Mouse (Mus musculus) frontal cortex, postnatal 10 days (tissue): Measurements from ENCODE around the gene Pir.

ENCODE experiments used
- DNase-seq, 2 experiments: peaks; one replicate each; pipeline ENCODE4 v3.0.0; 2022; ENCODE audit warnings: low spot score in 2 of 2, mixed read lengths in 1 of 2

The Pir gene

DNA sequence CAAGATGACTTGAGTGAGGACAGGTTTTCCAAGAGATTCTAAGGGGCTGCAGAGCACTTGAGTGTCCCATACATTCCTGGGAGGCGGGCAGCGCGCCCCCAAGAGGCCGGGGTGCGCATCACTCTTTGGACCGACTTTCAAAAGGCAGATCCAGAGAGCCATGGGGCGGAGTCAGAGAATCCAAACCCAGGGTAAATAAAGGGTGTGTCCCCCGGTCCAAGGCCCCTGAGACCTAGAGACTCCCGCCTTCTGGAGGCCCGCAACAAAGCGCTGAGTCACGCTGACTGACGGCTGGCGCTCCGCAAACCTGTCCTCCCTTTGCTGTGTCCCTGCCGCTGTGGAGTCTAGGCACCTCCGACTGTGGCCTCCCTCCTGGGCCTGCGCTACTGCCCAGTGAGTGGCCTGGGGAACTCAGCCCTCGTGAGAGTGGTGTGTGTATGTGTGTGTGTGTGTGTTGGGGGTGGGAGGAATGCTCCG lies at the start of gene Pir:
TSS of gene Pir (plus strand) at position 87 of the 477 bp plus-strand sequence.
- DNase-seq: peak; percentile 9 to 15

DNA sequence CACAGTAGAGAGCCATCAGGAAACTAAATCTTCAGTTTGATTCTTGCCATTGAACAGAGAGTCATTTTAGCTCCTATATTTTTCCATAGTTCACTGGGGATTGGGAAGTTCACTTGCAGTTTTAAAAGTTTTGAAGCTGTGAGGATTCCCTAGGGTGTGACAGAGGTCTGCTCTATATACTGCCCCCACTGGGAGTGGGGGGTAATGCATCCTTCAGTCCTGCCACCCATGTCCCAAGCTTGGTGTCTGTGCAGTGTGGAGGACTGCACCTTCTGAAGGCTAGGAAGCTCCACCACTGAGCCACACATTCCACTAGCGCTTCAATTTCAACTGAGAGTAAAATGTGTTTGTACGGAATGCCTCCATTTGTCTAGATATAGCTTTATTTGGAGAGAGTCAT lies 47.2 kb upstream of the Pir start:
- DNase-seq: no peak

DNA sequence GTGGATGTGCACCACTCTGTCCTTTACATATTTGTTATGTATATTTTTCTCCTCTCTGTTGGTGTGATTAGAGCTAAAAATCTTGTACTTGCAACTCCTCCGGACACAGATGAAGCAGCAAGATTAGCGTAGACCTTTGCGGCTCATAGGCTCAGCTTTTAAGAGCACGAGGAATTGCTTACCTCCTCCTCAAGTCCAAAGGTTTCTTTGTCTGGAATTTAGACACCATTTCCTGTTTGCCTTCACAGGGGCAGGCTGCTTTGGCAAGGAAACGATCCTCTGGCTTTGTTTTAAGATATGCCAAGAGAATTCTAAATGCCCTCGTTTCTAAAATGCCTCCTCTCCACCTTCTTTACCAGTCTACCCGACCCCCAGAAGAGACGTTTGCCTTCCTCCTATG lies 35.8 kb upstream of the Pir start:
- no peak for DNase-seq

DNA sequence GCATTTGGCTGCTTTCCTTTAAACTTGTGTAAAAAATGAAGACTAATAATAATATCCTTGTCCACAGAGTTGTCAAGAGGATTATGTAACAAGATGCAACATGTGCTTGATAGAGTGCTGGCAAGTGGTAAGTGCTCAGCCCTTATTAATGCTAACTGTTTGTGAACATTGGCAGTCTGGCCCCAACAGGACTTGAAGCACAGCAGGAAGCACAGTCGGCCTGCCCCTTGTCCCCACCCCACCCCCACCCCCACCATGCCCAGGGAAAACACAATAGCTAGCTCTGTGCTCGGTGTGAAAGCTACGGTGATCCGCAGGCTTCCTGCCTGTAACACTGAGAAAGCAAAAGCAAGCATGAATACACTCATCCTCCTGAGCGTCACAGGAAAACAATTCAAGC lies 23.5 kb upstream of the Pir start:
- DNase-seq: no peak

DNA sequence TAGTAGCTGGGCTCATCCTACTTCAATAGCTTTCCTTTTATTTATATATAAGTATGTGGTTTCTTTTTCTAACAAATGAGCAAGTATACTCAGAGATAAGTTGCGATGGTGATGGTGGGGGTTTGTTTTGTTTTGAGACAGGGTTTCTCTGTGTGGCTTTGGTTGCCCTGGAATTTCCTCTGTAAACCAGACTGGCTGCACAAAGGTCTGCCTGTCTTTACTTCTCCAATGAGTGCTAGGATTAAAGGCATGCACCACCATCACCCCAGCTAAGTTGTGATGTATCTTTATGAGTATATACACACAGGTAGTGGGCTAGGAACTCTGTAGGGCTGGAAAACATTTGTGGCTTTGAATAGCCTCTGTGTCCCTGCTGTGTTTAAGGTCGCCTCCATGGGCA lies 22.4 kb upstream of the Pir start:
- no peak for DNase-seq

DNA sequence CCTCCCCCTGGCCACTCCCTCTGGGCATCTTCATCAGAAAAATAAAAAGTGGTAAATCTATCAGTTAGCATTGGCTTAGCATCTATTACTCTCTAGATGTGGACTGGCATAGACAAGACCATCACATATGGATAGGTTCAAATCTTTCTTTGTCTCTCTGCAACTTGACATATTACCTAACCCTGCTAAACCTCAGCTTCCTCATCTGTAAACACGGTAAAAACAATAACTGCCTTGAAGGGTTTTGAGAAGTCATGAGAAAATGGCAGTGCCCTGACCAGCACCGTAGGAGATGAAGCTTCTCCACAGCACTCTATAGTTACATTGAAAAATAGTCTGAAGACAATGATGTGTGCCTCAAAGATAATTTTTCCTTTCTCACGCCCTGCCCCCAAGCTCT lies 12.6 kb upstream of the Pir start:
- DNase-seq: no peak

DNA sequence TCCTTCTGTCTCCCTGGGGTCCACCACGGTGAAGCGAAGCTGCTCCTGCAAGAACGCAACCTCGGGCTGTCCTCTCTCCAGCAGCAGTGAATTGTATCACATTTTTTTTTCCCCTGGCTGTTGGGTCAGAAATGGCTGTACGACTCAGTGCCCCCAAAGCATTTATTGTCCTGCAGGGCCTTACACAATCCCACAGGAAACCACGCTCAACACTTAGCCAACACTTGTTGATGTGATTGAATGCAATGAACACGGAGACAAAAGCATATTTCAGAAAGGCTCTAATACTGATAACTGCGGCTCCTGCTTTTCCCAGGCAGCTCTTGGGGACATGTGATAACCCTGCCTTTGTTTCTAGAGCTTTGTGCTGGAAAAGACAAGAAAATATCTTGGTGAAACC lies 11.1 kb upstream of the Pir start, which contains the start of gene Bmx:
TSS of gene Bmx (minus strand) at position 137 of the 400 bp plus-strand sequence.
- no peak for DNase-seq

DNA sequence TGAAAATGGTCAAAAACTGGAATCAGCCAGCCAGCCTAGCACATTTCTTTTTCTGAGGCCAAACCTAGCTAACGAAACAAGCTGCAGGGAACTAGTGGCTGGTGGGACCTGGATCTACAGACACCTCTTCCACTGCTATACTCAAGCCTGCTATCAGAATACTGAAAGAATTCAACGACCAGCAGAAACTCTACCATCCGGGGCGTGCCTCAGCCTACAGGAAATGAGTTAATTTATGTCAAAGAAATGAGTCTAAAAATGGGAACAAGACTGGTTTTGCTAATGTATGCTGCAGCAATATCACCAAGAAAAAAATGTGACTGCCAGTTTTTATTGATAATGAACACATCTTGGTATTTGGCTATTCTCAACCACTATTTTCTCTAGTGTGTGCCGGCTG lies 10.5 kb upstream of the Pir start:
- no peak for DNase-seq

DNA sequence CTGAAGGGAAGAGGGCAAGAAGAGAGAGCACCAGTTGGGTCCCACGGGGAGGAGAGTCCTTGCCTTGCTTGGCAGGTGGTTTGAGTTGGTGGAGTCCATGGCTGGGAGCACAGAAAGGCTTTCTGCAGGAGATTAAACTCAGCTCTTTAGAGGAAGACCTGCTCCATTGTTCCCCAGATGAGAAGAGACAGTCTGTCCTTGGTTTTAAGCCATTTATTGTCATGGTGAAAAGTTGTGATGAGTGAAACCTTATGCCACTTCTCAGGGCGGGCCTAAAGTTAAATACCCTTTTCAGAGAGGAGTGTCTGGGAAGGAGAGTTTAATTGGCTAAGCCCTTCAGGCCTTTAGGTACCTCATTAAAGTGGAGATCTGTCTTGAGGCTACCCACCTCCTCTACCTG lies 6.9 kb upstream of the Pir start:
- DNase-seq: no peak

DNA sequence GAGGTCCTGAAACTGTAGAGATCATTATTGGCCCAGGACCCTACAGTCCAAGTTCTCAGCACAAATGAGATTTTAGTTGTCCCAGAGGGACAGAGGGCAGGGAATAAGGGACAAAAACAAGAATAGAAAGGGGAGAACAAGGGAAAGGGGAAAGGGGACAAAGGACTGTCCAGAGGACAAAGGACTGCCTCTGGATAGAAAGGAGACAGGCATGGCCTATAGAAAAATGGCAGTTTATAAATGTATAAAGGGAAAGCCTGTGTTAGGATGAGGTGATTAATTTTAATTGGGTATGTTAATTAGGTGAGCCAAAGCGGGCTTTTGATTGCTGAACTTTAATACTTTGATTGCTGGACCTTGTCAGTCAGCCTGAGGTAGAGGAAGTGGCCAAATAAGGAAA lies 4.3 kb upstream of the Pir start:
- no peak for DNase-seq

DNA sequence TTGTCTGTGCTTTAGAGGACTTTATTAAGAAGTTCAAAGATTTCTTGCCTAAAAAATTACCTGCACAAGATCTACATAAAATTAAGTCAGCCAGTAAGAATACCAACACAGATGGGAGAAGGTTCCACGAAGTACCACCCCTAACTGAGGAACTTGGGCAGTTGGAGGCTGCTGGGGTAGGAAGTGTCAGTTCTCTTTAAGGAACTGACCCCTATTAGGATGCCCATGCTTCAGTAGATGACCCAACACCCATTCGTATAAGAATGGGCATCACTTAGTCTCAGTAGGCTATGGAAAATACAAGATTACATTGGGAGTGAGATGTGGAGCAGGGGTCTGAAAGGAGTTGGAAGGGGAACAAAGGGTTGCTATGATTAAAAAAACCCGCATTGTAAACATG lies 1.4 kb downstream of the Pir start:
- DNase-seq: no peak

DNA sequence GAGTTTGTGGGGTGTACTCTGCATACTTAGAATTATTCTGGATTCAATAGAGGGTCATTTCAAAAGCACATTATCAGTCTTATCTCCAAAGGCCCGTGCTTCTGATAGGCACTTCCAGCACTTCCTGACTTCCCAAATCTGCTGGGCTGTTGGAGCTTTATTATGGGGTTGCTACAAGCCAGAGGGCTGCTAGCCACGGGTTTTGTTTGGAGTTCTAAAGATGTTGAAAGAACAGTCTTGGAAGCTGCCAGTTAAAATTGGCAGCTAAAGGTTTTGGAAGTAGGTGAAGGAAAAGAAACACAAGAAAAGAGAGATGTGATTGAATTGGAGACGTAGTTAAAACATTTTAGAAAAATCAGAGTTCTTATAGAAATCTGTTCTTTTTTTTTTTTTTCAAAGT lies 6.4 kb downstream of the Pir start:
- DNase-seq: no peak

DNA sequence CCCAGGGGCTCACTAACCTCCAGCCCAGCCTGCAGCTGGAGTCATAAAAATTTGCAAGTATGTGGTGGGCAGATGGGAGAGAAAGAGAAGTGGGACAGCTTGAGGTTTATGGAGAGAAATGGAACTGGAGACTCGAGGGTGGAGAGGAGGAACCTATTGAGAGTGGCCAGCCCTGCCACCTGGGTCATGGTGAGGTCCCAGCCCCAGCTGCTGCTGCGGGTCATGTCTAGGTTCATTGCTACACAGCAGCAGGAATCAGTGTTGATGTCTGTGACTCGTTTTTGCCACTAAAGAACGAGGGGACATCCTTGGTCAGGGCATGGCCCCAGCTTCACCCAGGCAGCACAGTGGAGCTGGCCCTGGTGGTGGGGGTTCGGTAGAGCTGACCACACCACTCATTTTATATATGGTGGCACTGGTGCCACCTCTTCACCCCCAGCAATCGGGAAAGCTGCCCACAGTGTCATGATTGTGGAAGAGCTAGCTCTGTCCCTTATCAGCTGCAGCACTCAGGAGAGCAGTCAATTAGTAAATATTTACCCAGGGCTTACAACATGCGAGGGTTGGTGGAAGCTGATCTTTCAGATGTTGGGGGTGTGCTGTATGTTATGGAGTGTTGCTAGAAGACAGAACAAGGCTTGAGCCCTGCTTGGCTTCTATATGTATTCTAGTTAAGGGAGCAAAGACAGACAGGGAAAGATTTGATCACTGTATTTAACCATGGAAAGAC lies 11.9 kb downstream of the Pir start:
- no peak for DNase-seq

DNA sequence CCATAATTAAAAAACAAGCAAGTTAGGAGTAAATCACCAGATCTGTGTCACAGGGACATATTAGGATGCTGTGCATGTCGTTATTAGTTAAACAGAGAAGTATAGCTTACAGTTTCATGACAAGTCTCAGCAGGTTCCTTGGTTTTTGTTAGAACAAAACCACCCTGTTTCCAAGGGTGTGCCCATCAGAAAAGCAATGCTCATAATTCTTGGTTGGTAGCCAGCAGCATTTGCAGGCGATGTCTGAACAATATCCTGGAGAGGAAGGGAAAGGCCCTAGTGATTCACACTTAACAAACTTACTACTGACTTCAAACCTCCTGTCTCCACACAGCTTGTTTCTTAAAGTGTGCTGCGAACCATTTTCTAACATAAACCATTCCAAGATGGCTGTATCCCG lies 14.6 kb downstream of the Pir start:
- no peak for DNase-seq

DNA sequence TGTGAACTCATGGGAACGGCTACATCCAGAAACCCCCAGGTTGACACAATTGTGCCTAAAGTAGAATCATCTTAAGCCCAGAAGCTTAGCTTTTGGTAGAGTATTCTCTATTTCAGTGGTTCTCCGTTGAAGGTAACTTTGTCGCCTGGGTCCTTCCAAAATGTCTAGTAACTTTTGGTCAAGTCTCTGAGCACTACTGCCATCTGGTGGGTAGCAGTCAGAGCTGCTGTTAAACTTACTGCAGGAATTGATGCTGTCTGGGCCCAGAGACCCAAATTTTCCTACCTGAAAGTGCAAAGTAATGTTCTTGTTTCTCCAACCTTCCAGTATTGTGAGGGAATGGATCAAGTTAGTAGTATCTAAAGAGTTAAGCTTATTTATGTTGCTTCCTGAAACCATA lies 17.9 kb downstream of the Pir start:
- DNase-seq: no peak

DNA sequence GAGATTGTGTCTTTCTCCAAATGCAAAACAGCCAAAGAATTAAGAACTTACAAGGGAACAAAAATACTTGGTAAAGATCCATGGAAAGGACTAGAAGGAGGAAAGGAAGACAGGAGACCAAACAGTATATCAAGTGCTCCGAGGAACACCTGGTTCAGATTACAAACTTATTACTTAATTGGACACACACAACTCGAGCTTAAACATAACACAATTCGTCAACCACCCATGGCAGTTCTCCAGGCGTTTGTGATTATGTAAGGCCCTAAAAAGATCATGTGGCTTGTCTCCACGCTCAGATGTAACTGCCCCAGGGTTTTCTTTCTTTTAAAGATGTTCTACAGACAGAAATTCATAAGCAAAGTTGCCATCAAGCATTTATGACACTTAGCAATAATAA lies 22.0 kb downstream of the Pir start:
- no peak for DNase-seq

DNA sequence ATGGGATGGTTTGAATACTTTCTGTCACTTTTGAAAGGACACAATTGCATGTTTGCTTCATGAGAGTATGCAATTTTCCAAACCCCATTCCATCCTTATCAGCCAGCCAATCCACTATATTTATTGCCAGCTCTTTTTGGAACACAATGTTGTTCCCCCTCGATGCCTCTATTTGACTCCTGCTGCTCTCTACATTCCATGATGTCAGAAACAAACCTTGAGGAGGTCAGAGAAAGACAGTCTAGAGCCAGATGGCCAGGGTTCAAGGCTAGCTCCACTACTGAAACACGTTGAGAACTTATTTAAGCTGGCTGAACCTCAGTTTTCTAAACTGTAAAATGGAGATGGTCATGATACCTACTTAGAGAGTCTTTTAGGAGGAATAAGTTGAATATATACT lies 37.1 kb downstream of the Pir start:
- DNase-seq: no peak

DNA sequence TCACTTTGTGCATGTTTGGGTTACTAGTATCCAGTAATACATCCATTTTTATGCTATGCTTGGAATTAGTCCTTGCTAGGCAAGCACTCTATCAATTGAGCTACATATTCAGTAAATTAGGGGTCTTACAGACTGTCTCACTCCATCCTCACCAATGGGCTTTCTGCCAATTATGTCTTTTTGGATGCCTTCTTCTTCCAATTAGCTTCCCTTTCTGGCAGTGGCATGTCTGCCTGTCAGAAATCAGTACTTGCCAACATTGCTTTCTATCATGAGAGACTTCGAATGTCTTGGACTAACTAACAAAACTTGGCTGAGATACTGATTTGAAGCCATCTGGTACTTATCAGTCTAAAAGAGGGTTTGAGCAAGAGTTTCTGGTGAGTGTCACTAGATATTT lies 44.7 kb downstream of the Pir start:
- DNase-seq: no peak

DNA sequence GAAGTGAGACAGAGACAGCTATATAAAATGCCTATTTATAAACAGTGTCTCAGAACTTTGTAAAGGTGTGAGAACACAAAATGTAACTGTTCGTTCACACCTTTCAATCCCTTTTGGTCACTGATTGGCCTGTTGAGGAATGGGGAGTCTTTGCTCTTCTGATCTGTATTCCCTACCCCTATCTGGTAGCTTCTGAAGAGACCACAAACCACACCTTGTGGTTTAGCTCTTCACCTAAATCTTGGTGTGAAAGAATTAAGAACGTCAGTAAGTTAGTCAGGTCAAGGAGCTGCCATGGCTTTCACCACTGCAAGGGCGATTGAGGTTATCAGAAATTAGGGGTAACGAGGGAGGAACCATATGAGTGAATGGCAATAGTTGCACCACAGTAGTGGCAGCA lies 49.4 kb downstream of the Pir start:
- no peak for DNase-seq

DNA sequence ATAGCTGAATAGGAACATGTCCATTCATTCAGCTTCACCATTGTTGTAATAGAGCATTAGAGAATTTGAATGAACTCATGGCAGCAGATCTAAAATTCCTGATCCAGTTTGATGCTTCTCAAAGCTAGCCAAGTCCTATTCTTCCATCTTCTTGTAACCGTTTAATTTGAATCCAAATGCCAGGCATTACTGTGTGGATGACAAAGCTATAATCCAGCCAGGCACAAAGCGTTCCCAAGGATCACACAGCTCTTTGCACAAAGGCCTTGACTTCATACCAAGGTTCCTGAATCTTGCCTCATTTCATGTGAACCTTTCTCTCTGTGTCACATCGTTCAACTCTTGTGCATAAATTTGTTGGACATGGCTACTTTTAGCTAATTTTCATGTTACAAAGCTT lies 50.9 kb downstream of the Pir start:
- no peak for DNase-seq

DNA sequence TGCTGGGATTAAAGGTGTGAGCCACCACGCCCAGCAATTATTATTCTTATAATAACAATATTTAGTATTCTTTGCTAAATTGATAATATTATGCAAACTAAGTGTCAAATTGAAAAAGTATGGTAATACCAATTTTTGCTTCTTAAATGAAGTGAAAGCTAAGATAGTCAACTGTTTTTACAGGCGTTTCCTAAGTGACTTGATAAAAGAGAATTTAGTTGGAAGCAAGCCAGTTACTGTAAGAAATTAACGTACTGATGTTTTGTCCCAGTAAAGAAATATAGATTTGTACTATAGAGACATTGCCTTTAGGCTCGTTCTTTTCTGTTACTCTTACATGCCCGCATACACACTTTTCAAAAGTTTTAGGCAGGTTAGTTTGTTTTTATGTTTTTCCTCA lies 53.3 kb downstream of the Pir start:
- DNase-seq: no peak

DNA sequence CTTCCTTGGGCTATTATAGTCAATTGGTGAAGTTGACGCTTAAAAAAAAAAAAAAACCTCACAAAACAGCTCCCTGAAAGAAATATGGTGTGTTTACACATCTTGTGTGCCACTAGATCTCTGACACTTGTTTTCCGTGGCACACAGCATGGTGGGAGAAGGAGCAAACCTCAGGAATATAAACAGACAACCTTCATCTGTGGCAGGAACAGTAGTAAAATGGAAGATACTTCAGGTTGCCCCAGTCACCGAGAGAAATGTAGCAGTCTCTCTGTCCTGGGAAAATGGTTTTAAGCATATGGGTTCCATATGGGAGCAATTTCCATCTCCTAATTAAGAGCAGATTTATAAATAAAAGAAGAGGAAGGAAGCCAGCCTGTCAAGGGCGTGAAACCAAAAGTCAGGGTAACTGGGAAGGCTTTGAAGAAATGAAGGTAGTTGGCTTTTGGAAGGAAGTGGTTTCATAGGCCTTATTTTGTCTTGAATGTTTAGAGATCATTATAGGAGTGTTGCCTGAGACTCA lies 54.3 kb downstream of the Pir start:
- no peak for DNase-seq

DNA sequence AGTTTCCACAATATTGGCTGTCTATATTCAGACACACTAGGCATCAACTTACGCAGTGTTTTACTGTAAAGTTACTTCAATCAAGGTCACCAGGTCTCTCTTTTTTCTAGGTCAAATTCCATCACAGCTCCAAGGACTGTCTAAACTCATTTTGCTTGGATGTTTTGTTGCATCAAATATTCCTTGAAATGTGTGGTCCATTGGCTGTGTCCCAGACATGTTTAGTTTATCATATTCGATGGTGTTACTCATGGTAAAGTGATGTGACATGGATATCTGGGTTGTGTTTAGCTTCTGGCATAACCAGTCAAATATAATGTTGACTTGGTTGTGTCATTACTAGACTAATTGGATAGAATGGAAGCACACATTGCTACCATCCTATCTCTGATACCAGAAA lies 61.2 kb downstream of the Pir start:
- no peak for DNase-seq

DNA sequence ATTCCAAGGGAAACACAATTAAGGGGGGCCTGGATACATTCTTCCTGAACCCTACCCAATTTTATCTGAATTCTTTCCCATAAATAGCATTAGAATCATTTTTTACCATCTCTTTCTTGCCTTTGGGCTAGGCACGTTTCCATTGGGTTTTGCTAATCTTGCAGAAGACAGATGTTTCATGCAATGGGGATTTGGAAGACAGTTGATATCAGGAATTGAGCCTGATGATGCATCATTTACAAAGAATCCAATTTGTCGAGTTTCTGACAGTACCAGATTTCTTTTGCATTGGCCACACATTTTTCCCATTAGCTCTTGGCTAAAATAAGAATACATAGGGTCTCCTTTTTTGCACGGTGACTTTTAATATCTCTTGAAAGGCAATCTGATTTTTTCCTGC lies 61.6 kb downstream of the Pir start:
- no peak for DNase-seq
